Mouse (Mus musculus) Patski (cell line): ENCODE measurements at regions not wholly inside any gene's neighbourhood (a gene's known extent, or its start where the extent isn't known, plus 50 kb on each side); places are given as distances from the start of the nearest gene placed in this dataset.
A peak's percentile ranks its signal among the peaks of the same experiment; 100 is the strongest.
"Not testable (repeated sequence)": the region's sequence is repeated elsewhere in the genome, so short reads cannot be mapped to it uniquely, and the experiment has no call there.

Source experiments
- ATAC-seq: fragments of 100-300 bp; one replicate; pipeline ENCODE4 v1.8.0; 2021
- CTCF ChIA-PET: fragments of 350-600 bp; sonication (Branson Sonifier 250); formaldehyde crosslinking; loops from one replicate; lab custom pipeline; 2022; ENCODE audit warnings: inconsistent platforms; lab: Charles Lee
- POLR2A ChIA-PET: fragments of 350-600 bp; sonication (Branson Sonifier 250); formaldehyde crosslinking; loops from one replicate; lab custom pipeline; 2022; ENCODE audit warnings: antibody characterized with exemption, inconsistent platforms; lab: Charles Lee
- DNase-seq: peaks from one replicate; pipeline ENCODE4 v3.0.0-alpha.2; 2011; ENCODE audit warnings: low read depth, low spot score
- H3K27me3 ChIP-seq: fragments of 371-371 bp; one replicate; pipeline ENCODE4 v1.5.1; 2021
- CTCF ChIP-seq: fragments of 100-300 bp; IDR thresholded peaks from one replicate; pipeline ENCODE4 v1.5.1; 2021
- in situ Hi-C: fragments of 300-500 bp; cut with MboI; formaldehyde crosslinking; loops from 3 replicates; pipeline ENCODE4 v1.11.1; 2018; ENCODE audit warnings: low pct_unique_long_range_greater_than_20kb, mixed read lengths

GRCm38 (mm10) chrX:93068884-93069283 is 217.4 kb upstream of the Arx start:
- H3K27me3 ChIP-seq, result peaks cover 50% of the 10 kb centered on the region
- DNase-seq (no peak), ATAC-seq (no peak)
- ChIA-PET POLR2A (interaction anchor here (0.7 kb wide), 1 partner anchor 191 kb away, joined by 9 read pairs; no protein-coding TSS in a partner anchor), CTCF (interaction anchor here (0.8 to 1.8 kb wide), 3 partner anchors 10 to 490 kb away, joined by 3 to 7 read pairs (median 3); no protein-coding TSS in a partner anchor)
- TF ChIP-seq CTCF, result no peak
- in situ Hi-C loops, result loop anchor here (5.0 to 10.0 kb wide), 2 partner anchors 488 to 826 kb away; no protein-coding TSS in a partner anchor

GRCm38 (mm10) chrX:93069569-93070289 is 216.5 kb upstream of the Arx start:
- in situ Hi-C loops, result loop anchor here (5.0 to 10.0 kb wide), 3 partner anchors 398 to 825 kb away; no protein-coding TSS in a partner anchor
- ATAC-seq (peak; percentile 80), DNase-seq (peak; percentile 7)
- ChIA-PET CTCF (interaction anchor here (0.8 to 2.8 kb wide), 10 partner anchors 8 to 504 kb away, joined by 3 to 13 read pairs (median 4); no protein-coding TSS in a partner anchor), POLR2A (interaction anchor here (0.7 kb wide), 1 partner anchor 190 kb away, joined by 9 read pairs; no protein-coding TSS in a partner anchor)
- TF ChIP-seq CTCF, result peak; percentile 85
- peaks cover 49% of the 10 kb centered on the region for H3K27me3 ChIP-seq

DNA sequence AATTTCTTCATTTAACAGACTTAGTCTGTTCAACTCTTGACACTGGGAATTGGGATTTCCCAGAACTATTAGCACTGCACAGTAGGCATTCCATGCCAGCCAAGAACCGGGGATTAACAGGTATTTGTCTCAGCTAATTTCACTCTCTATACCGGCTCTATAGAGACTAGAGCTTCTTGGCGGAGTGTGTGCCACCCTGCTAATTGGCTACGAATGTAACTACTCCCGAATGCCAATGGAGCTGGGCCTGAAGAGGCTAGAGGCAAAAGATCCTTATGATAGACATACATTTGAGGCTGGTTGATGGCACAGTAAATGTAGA is 216.0 kb upstream of the Arx start:
- ATAC-seq (no peak), DNase-seq (no peak)
- ChIA-PET POLR2A (no interaction called here), CTCF (interaction anchor here (0.8 to 2.8 kb wide), 9 partner anchors 9 to 504 kb away, joined by 3 to 13 read pairs (median 4); no protein-coding TSS in a partner anchor)
- H3K27me3 ChIP-seq, result peaks cover 44% of the 10 kb centered on the region
- no peak for TF ChIP-seq CTCF
- in situ Hi-C loops, result loop anchor here (5.0 kb wide), 1 partner anchor 397 kb away; no protein-coding TSS in a partner anchor

DNA sequence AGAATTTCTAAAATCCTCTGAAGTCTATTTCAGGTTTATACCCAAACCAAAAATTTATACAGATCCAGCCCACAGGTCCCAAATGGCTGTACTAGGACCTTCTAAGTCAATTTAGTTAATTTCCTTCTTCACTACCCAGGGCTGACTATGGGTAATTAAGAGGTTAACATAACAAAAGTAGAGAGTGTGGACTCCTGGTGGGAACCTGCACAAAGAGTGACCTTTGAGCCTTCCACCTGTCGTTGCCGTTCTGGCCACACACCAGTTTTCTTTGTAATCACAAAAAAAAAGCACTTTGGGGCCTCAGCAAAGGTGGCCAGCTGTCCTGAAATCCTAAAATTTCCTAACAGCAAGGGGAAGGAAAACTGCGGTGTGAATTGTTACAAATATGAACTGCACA is 197.3 kb upstream of the Arx start:
- TF ChIP-seq CTCF, result no peak
- in situ Hi-C loops, result no loop called here
- peaks cover 18% of the 10 kb centered on the region for H3K27me3 ChIP-seq
- ATAC-seq (no peak), DNase-seq (no peak)
- ChIA-PET CTCF (no interaction called here), POLR2A (no interaction called here)

- ATAC-seq, result no peak
Measured at GRCm38 (mm10) chrX:93097551-93097950, 188.7 kb upstream of the Arx start.

DNA sequence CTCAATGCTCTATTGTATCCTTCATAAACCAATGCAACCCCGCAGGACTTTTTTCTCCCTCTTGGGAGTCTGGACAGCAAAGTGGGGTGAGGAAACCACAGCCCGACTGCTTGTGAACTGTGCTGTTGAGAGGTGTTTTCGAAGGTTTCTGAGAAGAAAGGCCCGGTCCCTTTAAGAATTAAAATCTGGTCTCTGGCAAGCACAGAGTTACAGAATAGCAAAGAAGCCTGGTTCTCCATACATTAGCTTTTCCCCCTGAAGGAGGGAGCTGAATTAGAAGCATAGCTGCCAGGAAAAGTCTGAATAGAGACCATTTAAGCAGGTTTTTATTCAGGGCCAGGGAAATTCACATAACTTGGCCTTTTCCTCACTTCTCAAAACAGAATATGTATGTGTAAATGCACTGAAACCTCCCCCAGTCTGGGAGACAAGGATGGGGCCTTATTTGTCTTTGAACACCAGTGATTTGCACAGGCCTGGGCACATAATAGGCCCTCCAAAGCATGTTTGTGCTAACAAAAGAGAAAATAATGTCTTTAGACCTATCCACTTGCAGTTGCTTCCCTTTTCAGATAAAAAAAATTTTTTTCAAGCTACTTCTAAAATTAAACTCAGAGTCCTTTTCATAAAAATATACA is 178.2 kb upstream of the Arx start:
- peaks cover 26% of the 10 kb centered on the region for H3K27me3 ChIP-seq
- ChIA-PET CTCF (no interaction called here), POLR2A (no interaction called here)
- TF ChIP-seq CTCF, result no peak
- no peak for DNase-seq
- no peak for ATAC-seq
- in situ Hi-C loops, result no loop called here

More at GRCm38 (mm10) chrX:93097551-93097950, 188.7 kb upstream of the Arx start:
- DNase-seq, result no peak
- peaks cover 39% of the 10 kb centered on the region for H3K27me3 ChIP-seq
- in situ Hi-C loops, result no loop called here
- no peak for TF ChIP-seq CTCF
- POLR2A ChIA-PET, result no interaction called here
- CTCF ChIA-PET, result interaction anchor here (1.6 kb wide), 1 partner anchor 9 kb away, joined by 4 read pairs; no protein-coding TSS in a partner anchor

DNA sequence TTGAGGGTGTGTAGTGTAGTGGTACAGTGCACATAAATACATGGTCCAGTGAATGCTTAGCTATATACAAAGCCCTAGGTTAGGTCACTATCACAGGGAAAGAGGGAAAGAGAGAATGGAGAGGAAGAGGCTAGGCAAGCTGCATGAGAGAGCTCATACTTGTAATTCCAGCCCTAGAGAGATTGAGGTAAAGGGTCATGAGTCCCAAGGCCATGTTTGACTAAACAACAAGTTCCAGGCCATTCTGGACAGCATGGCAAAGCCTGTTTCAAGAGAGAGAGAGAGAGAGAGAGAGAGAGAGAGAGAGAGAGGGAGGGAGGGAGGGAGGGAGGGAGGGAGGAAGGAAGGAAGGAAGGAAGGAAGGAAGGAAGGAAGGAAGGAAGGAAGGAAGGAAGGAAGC is 131.9 kb upstream of the Arx start:
- CTCF ChIA-PET, result interaction anchor here (1.4 kb wide), 1 partner anchor 1058 kb away, joined by 3 read pairs; the partner anchor contains the start of gene Eif2s3x
- in situ Hi-C loops, ATAC-seq, H3K27me3 ChIP-seq, POLR2A ChIA-PET, DNase-seq: not testable (repeated sequence)

DNA sequence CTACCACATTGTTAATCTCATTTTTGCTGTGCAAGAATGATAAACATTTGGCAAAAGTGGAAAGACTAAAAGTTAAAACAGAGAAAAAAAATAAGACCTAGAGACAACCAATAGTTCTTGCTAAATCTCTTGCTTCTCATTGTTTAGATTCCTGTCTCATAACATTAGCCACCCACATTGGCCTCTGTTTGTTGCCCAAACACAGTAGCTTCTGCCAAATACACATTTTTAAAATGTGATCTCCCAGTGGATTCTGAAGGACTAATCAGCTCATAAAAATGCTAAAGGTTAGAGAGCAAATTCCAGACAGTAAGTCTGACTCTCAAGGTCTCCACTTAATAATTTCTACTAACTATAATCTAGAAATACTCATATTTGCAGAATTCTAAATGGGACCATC is 127.1 kb upstream of the Arx start:
- ATAC-seq, result no peak
- H3K27me3 ChIP-seq, result peaks cover 5% of the 10 kb centered on the region
- no peak for TF ChIP-seq CTCF
- in situ Hi-C loops, result no loop called here
- ChIA-PET POLR2A (no interaction called here), CTCF (no interaction called here)
- peak; percentile 13 for DNase-seq

GRCm38 (mm10) chrX:93160956-93161355 is 125.3 kb upstream of the Arx start:
- DNase-seq (no peak), ATAC-seq (no peak)
- CTCF ChIA-PET, result no interaction called here
- in situ Hi-C loops, result no loop called here
- peaks cover 5% of the 10 kb centered on the region for H3K27me3 ChIP-seq
- TF ChIP-seq CTCF, result no peak
- POLR2A ChIA-PET, result no interaction called here
